Comparison of ENCODE assay signal across 8 mouse cellular contexts in genomic region chr4:126428682-126429346, GRCm38 (mm10). TPM values are rescaled to one million over a fixed set of nuclear protein-coding genes. Genes with fewer than 3 reads are reported as not detected.
A peak's percentile ranks its signal among the peaks of the same experiment; 100 is the strongest.
DNase-seq lines count a peak whose midpoint lies in the region; ATAC-seq lines count a peak whose summit lies in the region.

No protein-coding gene starts in this region.

- H3K4me1 ChIP-seq in midbrain, embryonic 16.5 days (ENCODE audit: control insufficient read depth, insufficient read depth, low read length) = peaks cover 9% of the 10 kb centered on the region

- peak overlapping the region; percentile 91 for H3K9ac ChIP-seq in midbrain, embryonic 16.5 days (ENCODE audit: low read depth, low read length)

- H3K4me2 ChIP-seq in midbrain, embryonic 16.5 days (ENCODE audit: low read length) = peak overlapping the region; percentile 95

- H3K4me3 ChIP-seq in midbrain, embryonic 16.5 days (ENCODE audit: low read depth, low read length) = peak overlapping the region; percentile 64

- WGBS in midbrain, embryonic 16.5 days = 2% methylated on average over 24 of the region's 24 CpGs

- H3K9me3 ChIP-seq in midbrain, embryonic 16.5 days (replicated peaks; ENCODE audit: control insufficient read depth, low read length, poor library complexity, severe bottlenecking) = no peaks in the 10 kb centered on the region

- no peak for ATAC-seq in CD4-positive, CD25-positive, alpha-beta regulatory T cell, adult 4 months
- ATAC-seq in midbrain, embryonic 16.5 days = peak; percentile 77

- H3K27ac ChIP-seq in midbrain, embryonic 16.5 days (ENCODE audit: low read length) = peak overlapping the region; percentile 92

- no peaks in the 10 kb centered on the region for H3K27me3 ChIP-seq in midbrain, embryonic 16.5 days (ENCODE audit: control insufficient read depth, insufficient read depth, low read depth, low read length)

- peak; percentile 30 for DNase-seq in CD4-positive, CD25-positive, alpha-beta regulatory T cell, adult 2 months (ENCODE audit: low read depth, low spot score)
- peak; percentile 5 for DNase-seq in thymus, postnatal 25 days
- DNase-seq in thymus, postnatal 10 days (ENCODE audit: low spot score in 2 of 2) = no peak
- peak; percentile 42 for DNase-seq in induced T-regulatory cell, adult 2 months (ENCODE audit: low read depth)
- DNase-seq in natural killer cell, adult 2 months (ENCODE audit: low spot score in 2 of 2) = no peak
- DNase-seq in gastrocnemius, postnatal 4 days (ENCODE audit: low spot score in 2 of 2) = no peak

- no peaks in the 10 kb centered on the region for H3K36me3 ChIP-seq in midbrain, embryonic 16.5 days (ENCODE audit: control insufficient read depth, insufficient read depth, low read length)

RNA-seq across cellular contexts. Expression of gene Ago3, which starts 0.5 kb away (rescaled TPM):
- polyA plus RNA-seq in CD4-positive, CD25-positive, alpha-beta regulatory T cell, adult 4 months (2017; shearing (Covaris generic)) = 10 to 100 TPM; 17.2 to 17.7 TPM
- 14.3 and 18.5 TPM in 2 replicates for polyA plus RNA-seq in midbrain, embryonic 16.5 days (2015; fragmentation: Nextera tagmentation; extraction: Ambion mirVana)
- total RNA-seq in gastrocnemius, postnatal 4 days (2021) = 10 to 100 TPM; 14.1 to 17.5 TPM

RNA-seq across cellular contexts. Expression of gene Ago1, which starts 39.6 kb away (rescaled TPM):
- 10 to 100 TPM in 1 of 2 experiments, 1 to 10 TPM in 1; 9.8 to 10.1 TPM for polyA plus RNA-seq in CD4-positive, CD25-positive, alpha-beta regulatory T cell, adult 4 months (2017; shearing (Covaris generic))
- 8.8 and 10.0 TPM in 2 replicates for polyA plus RNA-seq in midbrain, embryonic 16.5 days (2015; fragmentation: Nextera tagmentation; extraction: Ambion mirVana)
- 10 to 100 TPM; 16.8 to 17.0 TPM for total RNA-seq in gastrocnemius, postnatal 4 days (2021)

Comparison
In these comparisons a context has a peak if more than half of its experiments do, and no peak if none do; other contexts are left out.
1. DNase-seq: peak in CD4-positive, CD25-positive, alpha-beta regulatory T cell, adult 2 months (single experiment), thymus, postnatal 25 days (single experiment) and induced T-regulatory cell, adult 2 months (single experiment); none in thymus, postnatal 10 days (0 of 2), natural killer cell, adult 2 months (0 of 2) and gastrocnemius, postnatal 4 days (0 of 2).